Mouse (Mus musculus) ES-E14 (cell line): ENCODE measurements around the gene Sult5a1. TPM values are rescaled to one million over a fixed set of nuclear protein-coding genes. Genes with fewer than 3 reads are reported as not detected.

Source experiments
- DNase-seq: peaks from one replicate; pipeline ENCODE4 v3.0.0-alpha.2; 2013; ENCODE audit warnings: low read depth, low spot score
- H3K27ac ChIP-seq: 2 replicates; pipeline ENCODE4 v1.5.1; 2012; ENCODE audit warnings: low read depth, mild to moderate bottlenecking, low read length, moderate library complexity, mixed read lengths; ENCODE audit not compliant: poor library complexity, insufficient read depth, severe bottlenecking
- H3K36me3 ChIP-seq: 2 replicates; pipeline ENCODE4 v1.6.1; 2012; ENCODE audit warnings: mild to moderate bottlenecking, low read length, moderate library complexity, mixed read lengths; ENCODE audit not compliant: control insufficient read depth, poor library complexity, insufficient read depth, severe bottlenecking
- H3K4me1 ChIP-seq, 2 experiments: fragments of 150-350 bp in 1 of 2; sonication (generic) in 1 of 2; 2 replicates each; pipeline ENCODE4 v1.6.1; 2012; ENCODE audit warnings: low read length in 2 of 2, mild to moderate bottlenecking in 1 of 2, mixed read lengths in 1 of 2; ENCODE audit not compliant: control insufficient read depth in 2 of 2, insufficient read depth in 2 of 2, poor library complexity in 1 of 2
- H3K4me3 ChIP-seq, 2 experiments: fragments of 150-350 bp in 1 of 2; sonication (generic) in 1 of 2; 2 replicates each; pipeline ENCODE4 v1.5.1; 2012; ENCODE audit warnings: low read length in 2 of 2, low read depth in 1 of 2, mild to moderate bottlenecking in 1 of 2, mixed read lengths in 1 of 2; ENCODE audit not compliant: insufficient read depth in 1 of 2, poor library complexity in 1 of 2, severe bottlenecking in 1 of 2
- H3K9ac ChIP-seq: 2 replicates; pipeline ENCODE4 v1.6.1; 2012; ENCODE audit warnings: low read depth, mild to moderate bottlenecking, low read length, mixed read lengths; ENCODE audit not compliant: poor library complexity, insufficient read depth, severe bottlenecking
- H3K9me3 ChIP-seq: fragments of 150-350 bp; sonication (generic); 2 replicates; pipeline ENCODE4 v1.6.1; 2012; ENCODE audit warnings: low read depth, mild to moderate bottlenecking, low read length; ENCODE audit not compliant: control insufficient read depth, insufficient read depth
- CHD2 ChIP-seq: IDR thresholded peaks from 2 replicates; pipeline ENCODE4 v1.6.1; 2014; ENCODE audit warnings: mild to moderate bottlenecking, low read depth, low read length, inconsistent platforms
- HCFC1 ChIP-seq: IDR thresholded peaks from 2 replicates; pipeline ENCODE4 v1.6.1; 2012; ENCODE audit warnings: low read length, inconsistent platforms, borderline replicate concordance; ENCODE audit not compliant: insufficient read depth
- MAFK ChIP-seq: IDR thresholded peaks from 2 replicates; pipeline ENCODE4 v1.6.1; 2014; ENCODE audit warnings: mild to moderate bottlenecking, low read depth, low read length, inconsistent platforms; ENCODE audit not compliant: insufficient read depth
- ZC3H11A ChIP-seq: IDR thresholded peaks from 2 replicates; pipeline ENCODE4 v1.6.1; 2012; ENCODE audit warnings: low read depth, mild to moderate bottlenecking, inconsistent platforms, low read length, borderline replicate concordance
- ZNF384 ChIP-seq: IDR thresholded peaks from 2 replicates; pipeline ENCODE4 v1.6.1; 2012; ENCODE audit warnings: low read depth, low read length, inconsistent platforms
- in situ Hi-C, 2 experiments: fragments of 600-800 bp; cut with MboI; formaldehyde crosslinking; loops; one replicate each; pipeline ENCODE4 v1.15.1; 2025; ENCODE audit warnings: low sequenced_read_pairs in 2 of 2, inconsistent platforms in 1 of 2; ENCODE audit not compliant: unreplicated experiment in 2 of 2
- total RNA-seq: library from RNA; depleted of rRNA; stranded (reverse); fragments of 300-350 nt; gene quantifications from 2 replicates; pipeline ENCODE4 v1.2.3, GENCODE M21; 2012

The Sult5a1 gene
- total RNA-seq, 1 experiment: 3.3 TPM

DNA sequence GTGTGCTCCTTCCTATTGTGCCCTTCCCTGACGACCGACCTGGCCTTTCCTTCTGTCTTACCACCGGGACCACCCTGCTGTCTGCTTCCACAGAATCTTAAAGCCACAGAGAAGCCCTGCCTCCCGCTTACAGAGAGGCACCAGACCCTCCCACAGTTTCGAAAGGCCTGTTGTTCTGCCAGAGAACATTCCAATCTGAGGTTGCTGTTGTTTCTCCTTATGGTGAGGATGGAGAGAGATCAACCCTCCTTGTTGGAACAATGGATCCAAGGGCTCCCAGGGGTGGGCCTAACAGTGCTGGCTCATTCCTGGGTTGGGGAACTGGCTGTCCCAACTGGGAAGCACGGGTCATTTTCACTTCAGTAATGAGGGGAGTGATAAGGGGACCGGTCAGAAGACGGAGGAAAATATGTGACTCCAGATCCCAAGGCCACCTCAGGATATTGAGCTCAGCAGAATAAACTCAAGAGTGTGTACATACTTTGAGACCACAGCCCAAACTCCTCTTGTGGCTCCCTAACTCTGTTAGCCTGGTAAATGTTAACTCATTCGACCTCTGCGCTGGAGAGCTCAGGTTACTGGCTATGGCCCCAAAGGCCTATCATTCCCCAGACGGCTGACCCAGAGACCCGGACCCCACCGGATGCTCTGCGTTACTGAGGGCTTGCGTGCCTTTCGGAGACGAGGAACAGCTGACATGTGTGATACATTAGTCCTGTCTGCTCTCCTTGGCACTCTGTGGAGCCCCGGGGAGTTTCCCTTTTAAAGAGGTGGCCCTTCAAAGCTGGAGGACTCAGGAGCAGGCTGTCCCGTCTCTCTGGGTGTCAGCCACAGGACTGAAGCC, 27.7 kb upstream of the Sult5a1 start, which contains the start of gene Dpep1:
Gene Dpep1, plus strand, starts transcription at position 677 of the 844 bp plus-strand sequence.
- Histone ChIP-seq H3K9ac (no peak within 1 kb of the TSS), H3K27ac (no peak within 1 kb of the TSS), H3K4me1 (peaks cover 0 to 8% of the 10 kb centered on the region in 2 experiments; a peak in 2 of 4 replicates), H3K9me3 (no peaks in the 10 kb centered on the region), H3K4me3 (no peak within 1 kb of the TSS), H3K36me3 (no peaks in the 10 kb centered on the region)
- no peak for TF ChIP-seq ZC3H11A
- TF ChIP-seq CHD2: no peak
- no peak for TF ChIP-seq MAFK
- no peak for TF ChIP-seq ZNF384
- TF ChIP-seq HCFC1: no peak
- DNase-seq: no peak
- in situ Hi-C loops: no loop called here

DNA sequence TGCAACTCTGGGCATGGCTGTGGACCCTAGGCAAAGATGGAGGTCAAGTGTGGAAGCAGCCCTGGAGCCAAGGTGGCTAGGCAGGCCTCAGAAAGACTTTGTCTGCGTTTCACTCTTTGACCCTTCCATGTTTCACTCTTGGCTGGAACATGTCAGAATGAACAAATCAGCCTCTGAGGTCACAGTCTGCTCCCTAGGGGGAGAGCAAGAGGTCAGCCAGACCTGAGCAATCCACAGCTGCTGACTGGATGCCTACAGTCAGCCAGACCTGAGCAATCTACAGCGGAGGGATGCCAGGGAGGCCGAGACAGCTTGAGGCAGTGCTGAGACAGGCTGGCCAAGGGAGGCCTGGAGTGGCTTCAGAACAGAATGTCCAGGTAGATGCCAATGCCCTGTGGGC, 23.3 kb upstream of the Sult5a1 start:
- in situ Hi-C loops: no loop called here
- H3K4me1 ChIP-seq: no peaks in the 10 kb centered on the region
- TF ChIP-seq MAFK: no peak
- TF ChIP-seq ZC3H11A: no peak
- TF ChIP-seq CHD2: no peak
- no peak for TF ChIP-seq HCFC1
- TF ChIP-seq ZNF384: no peak
- H3K4me3 ChIP-seq: no peak overlapping the region
- H3K9me3 ChIP-seq: peaks cover 6% of the 10 kb centered on the region; the same call in 1 of the 2 replicates
- no peaks in the 10 kb centered on the region for H3K36me3 ChIP-seq
- no peak overlapping the region for H3K27ac ChIP-seq
- DNase-seq: no peak
- no peak overlapping the region for H3K9ac ChIP-seq

DNA sequence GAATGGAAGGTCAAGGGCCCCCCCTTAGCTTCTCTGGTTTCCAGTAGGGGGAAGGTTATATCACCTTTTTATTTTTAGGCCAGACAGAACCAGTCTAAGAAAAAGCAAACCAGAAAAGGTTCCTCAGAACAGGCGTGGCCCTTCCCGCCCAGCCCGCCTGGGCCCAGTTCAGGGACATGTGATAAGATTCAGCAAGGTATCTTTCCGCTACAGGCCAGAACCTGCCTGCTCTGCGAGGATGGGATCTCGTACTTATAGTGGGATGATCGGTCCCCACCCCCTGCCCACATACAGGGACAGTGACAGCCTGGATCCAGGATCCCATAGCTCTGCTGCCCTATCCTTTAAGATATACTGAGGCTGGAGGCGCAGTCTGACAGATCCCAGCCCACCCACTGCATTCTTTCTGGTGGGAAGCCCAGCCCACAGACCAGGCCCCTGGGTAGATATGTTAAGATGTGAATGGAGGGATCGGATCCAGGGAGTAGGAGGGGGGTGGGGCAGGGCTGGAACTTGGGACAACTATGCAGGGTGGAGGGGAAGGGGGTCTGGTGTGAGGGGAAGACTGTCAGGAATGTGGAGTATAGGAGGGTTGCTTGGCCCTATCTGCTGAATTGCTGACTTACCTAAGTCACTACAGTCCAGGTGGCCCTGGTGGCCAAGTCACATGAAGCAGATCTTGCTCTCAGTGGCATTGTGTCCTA, 1.9 kb downstream of the Sult5a1 start:
- TF ChIP-seq ZNF384: no peak
- TF ChIP-seq CHD2: no peak
- TF ChIP-seq HCFC1: no peak
- no peak for TF ChIP-seq ZC3H11A
- TF ChIP-seq MAFK: no peak
- H3K36me3 ChIP-seq: no peaks in the 10 kb centered on the region
- no peak for DNase-seq
- H3K4me3 ChIP-seq: no peak overlapping the region
- H3K9me3 ChIP-seq: no peaks in the 10 kb centered on the region
- no peak overlapping the region for H3K27ac ChIP-seq
- H3K4me1 ChIP-seq: peaks cover 0 to 7% of the 10 kb centered on the region in 2 experiments; a peak in 1 of 4 replicates
- no peak overlapping the region for H3K9ac ChIP-seq
- in situ Hi-C loops: no loop called here

DNA sequence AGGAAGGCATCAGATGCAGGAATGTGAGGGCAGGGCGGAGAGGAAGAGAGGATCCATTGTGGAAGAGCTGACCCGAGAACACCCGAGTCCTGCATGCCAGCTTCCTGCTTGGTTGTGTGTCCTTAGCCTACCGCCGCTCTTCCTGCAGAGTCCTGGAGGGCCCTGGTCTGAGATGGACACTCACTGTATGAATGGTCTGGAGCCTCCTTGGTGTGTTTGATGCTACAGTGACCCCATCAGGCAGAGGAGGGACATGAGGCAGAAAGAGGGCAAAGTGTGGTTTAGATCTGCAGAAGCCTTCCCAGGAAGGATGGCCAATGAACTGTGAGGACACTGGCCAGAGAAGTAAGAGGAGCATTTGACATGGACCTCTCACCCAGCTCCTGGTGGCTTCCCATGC, 2.9 kb downstream of the Sult5a1 start:
- Histone ChIP-seq H3K4me1 (peaks cover 0 to 7% of the 10 kb centered on the region in 2 experiments; a peak in 1 of 4 replicates), H3K36me3 (no peaks in the 10 kb centered on the region), H3K27ac (no peak overlapping the region), H3K9ac (no peak overlapping the region), H3K9me3 (no peaks in the 10 kb centered on the region), H3K4me3 (no peak overlapping the region)
- TF ChIP-seq ZC3H11A: no peak
- no peak for TF ChIP-seq MAFK
- TF ChIP-seq CHD2: no peak
- TF ChIP-seq HCFC1: no peak
- TF ChIP-seq ZNF384: no peak
- in situ Hi-C loops: no loop called here
- DNase-seq: no peak
